Mouse (Mus musculus) gastrocnemius, postnatal 10 days (tissue): ENCODE measurements around the gene Dmc1. TPM values are rescaled to one million over a fixed set of nuclear protein-coding genes. Genes with fewer than 3 reads are reported as not detected.
A peak's percentile ranks its signal among the peaks of the same experiment; 100 is the strongest.

Source experiments
- DNase-seq: peaks from one replicate; pipeline ENCODE4 v3.0.0; 2021; ENCODE audit warnings: mixed read lengths
- total RNA-seq, 2 experiments: library from RNA; stranded (reverse); gene quantifications; 2 replicates each; pipeline ENCODE4 v1.2.3; 2021

The Dmc1 gene
- total RNA-seq, 2 experiments from 2014 or later, result 0.40 to 1.0 TPM

- DNase-seq, result no peak
Observed at GRCm38 (mm10) chr15:79562417-79562816, 42.5 kb downstream of the Dmc1 start.

GRCm38 (mm10) chr15:79559649-79560048, 45.3 kb downstream of the Dmc1 start:
- DNase-seq, result no peak

- no peak for DNase-seq
Observed at GRCm38 (mm10) chr15:79552566-79552965, 52.3 kb downstream of the Dmc1 start.

- DNase-seq, result no peak
Observed at GRCm38 (mm10) chr15:79548226-79548625, 56.7 kb downstream of the Dmc1 start.

- DNase-seq, result no peak
Observed at GRCm38 (mm10) chr15:79547289-79547820, 57.6 kb downstream of the Dmc1 start.

GRCm38 (mm10) chr15:79546410-79547288, 58.3 kb downstream of the Dmc1 start, which contains the start of gene Ddx17:
TSS of gene Ddx17 (minus strand) at chr15:79546741.
- peak; percentile 98 for DNase-seq

- peak; percentile 82 for DNase-seq
Observed at GRCm38 (mm10) chr15:79545921-79546399, 58.9 kb downstream of the Dmc1 start.

- DNase-seq, result no peak
Observed at GRCm38 (mm10) chr15:79545496-79545895, 59.4 kb downstream of the Dmc1 start.

GRCm38 (mm10) chr15:79543968-79544367, 60.9 kb downstream of the Dmc1 start:
- no peak for DNase-seq

GRCm38 (mm10) chr15:79533796-79534195, 71.1 kb downstream of the Dmc1 start:
- DNase-seq, result no peak

- no peak for DNase-seq
Observed at GRCm38 (mm10) chr15:79529935-79530334, 75.0 kb downstream of the Dmc1 start.

- DNase-seq, result no peak
Observed at GRCm38 (mm10) chr15:79527991-79528639, 76.8 kb downstream of the Dmc1 start.

- DNase-seq, result no peak
Observed at GRCm38 (mm10) chr15:79527192-79527591, 77.7 kb downstream of the Dmc1 start.

GRCm38 (mm10) chr15:79525979-79526768, 78.7 kb downstream of the Dmc1 start:
- no peak for DNase-seq

GRCm38 (mm10) chr15:79525564-79525963, 79.3 kb downstream of the Dmc1 start:
- DNase-seq, result no peak

- no peak for DNase-seq
Observed at GRCm38 (mm10) chr15:79519400-79520220, 85.3 kb downstream of the Dmc1 start.

GRCm38 (mm10) chr15:79518571-79518970, 86.3 kb downstream of the Dmc1 start:
- no peak for DNase-seq

- no peak for DNase-seq
Observed at GRCm38 (mm10) chr15:79517710-79518109, 87.2 kb downstream of the Dmc1 start.

- peak; percentile 90 for DNase-seq
Observed at GRCm38 (mm10) chr15:79516171-79517096, 88.5 kb downstream of the Dmc1 start, which contains the start of gene Kdelr3. TSS of gene Kdelr3 (plus strand) at chr15:79516411.

- DNase-seq, result peak; percentile 50
Observed at GRCm38 (mm10) chr15:79513940-79514339, 91.0 kb downstream of the Dmc1 start.
